Comparison of ENCODE assay signal across 16 mouse cellular contexts in the genomic region with DNA sequence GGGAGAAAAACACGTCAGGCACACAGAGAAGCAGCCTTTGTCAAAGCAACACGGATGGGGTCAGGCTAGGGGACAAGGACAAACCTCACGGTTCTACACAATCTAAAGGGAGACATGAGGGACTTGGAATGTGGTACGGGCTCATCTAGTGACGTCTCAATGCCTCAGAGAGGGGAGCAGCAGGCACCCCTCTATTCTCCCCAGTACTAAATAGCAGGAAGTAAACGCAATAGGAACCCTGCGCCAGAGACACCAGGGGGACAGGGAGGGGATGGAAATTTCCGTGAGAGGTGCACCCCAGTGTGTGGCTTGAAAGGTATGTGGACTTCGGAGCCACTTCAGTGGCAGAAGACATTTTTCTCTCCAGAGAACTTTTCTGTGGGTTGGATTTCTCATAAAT.
"Had no signal": no experiment of that assay in that cellular context is flagged by ENCODE, and none has a peak within 500 bp of the region (broad histone marks: within the 10 kb centered on the region; RNA-seq: fewer than 3 reads in every experiment).

No protein-coding gene starts in this region.

- H3K27ac ChIP-seq: liver, embryonic 14.5 days; midbrain, embryonic 12.5 days had no signal

- H3K4me3 ChIP-seq: megakaryocyte, embryonic 14.5 days; midbrain, embryonic 12.5 days; neural tube, embryonic 13.5 days had no signal

- H3K27me3 ChIP-seq: megakaryocyte, embryonic 14.5 days; midbrain, embryonic 12.5 days; neural tube, embryonic 13.5 days had no signal

- H3K9me3 ChIP-seq: megakaryocyte, embryonic 14.5 days; midbrain, embryonic 12.5 days; neural tube, embryonic 13.5 days had no signal

- ATAC-seq: midbrain, embryonic 16.5 days had no signal

- DNase-seq: kidney, adult 8-10 months; kidney, postnatal 36 days; layer of hippocampus, adult 9-11 months; layer of hippocampus, postnatal 36 days; lung, adult 18-20 months; lung, postnatal 4 days; retina, postnatal 1 day; right cerebral cortex, postnatal 4 days; spleen, adult 18-20 months; thymus, adult 18-20 months; thymus, postnatal 25 days had no signal

- H3K9ac ChIP-seq: liver, embryonic 14.5 days; midbrain, embryonic 12.5 days had no signal

- H3K4me2 ChIP-seq: midbrain, embryonic 12.5 days had no signal
